Mouse (Mus musculus): ENCODE data around the gene Flii.

GRCm38 (mm10) chr11:60770776-60771175, 43.7 kb upstream of the Flii start:
- no peak for TF ChIP-seq CTCF (IDR thresholded peaks at IDR 0.05; ENCODE audit: low read depth)
- TF ChIP-seq EP300 (IDR thresholded peaks at IDR 0.05; ENCODE audit: low read depth), result no peak

Data from liver, postnatal 0 days (tissue).